Mouse (Mus musculus): Measurements from ENCODE around the gene Ano1. TPM values are rescaled to one million over a fixed set of nuclear protein-coding genes. Genes with fewer than 3 reads are reported as not detected.

Ano1 gene
- total and polyA plus RNA-seq, 3 experiments, result 0.04 TPM; not detected in 2

DNA sequence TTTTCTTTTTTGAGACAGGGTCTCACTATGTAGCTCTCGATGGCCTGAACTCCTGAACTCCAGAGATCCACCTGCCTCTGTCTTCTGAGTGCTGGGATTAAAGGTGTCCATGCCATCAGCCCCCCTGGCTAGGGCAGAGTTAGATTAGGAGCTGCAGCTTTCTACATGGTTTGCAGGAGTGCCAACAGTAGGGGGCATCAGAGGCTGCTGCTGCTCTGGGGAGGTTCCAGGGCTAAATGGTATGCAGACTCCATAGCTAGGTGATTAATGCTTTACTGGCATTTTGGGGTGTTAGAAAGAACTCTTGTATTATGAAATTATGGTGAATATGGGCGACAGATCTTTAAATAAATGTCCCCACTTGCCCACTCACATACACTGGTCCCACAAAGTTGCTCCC, 164.5 kb downstream of the Ano1 start:
- Histone ChIP-seq H3K9me3 (replicated peaks; ENCODE audit: insufficient read depth, low read length) (no peaks in the 10 kb centered on the region), H3K4me3 (ENCODE audit: control insufficient read depth in 1 of 2, insufficient read depth in 1 of 2, low read depth in 2 of 2, low read length in 2 of 2) (no peak overlapping the region), H3K9ac (ENCODE audit: control insufficient read depth, low read depth, low read length, poor library complexity, severe bottlenecking) (no peak overlapping the region), H3K4me1 (ENCODE audit: control insufficient read depth in 1 of 2, insufficient read depth in 2 of 2, low read length in 2 of 2) (peaks cover 3 to 7% of the 10 kb centered on the region in 2 experiments), H3K36me3 (ENCODE audit: control insufficient read depth in 1 of 2, insufficient read depth in 2 of 2, low read length in 2 of 2) (no peaks in the 10 kb centered on the region; a peak in 1 of 4 replicates), H3K27ac (ENCODE audit: control insufficient read depth, low read depth, low read length) (no peak overlapping the region), H3K79me2 (ENCODE audit: control insufficient read depth, insufficient read depth, low read length, poor library complexity) (no peaks in the 10 kb centered on the region), H3K27me3 (ENCODE audit: control insufficient read depth in 1 of 2, insufficient read depth in 2 of 2, low read length in 2 of 2) (no peaks in the 10 kb centered on the region)
- DNase-seq (ENCODE audit: low read depth, low spot score), result peak; percentile 36
- TF ChIP-seq RAD21 (IDR thresholded peaks at IDR 0.05; ENCODE audit: low read depth, low read length) (peak; percentile 54), EP300 (IDR thresholded peaks at IDR 0.05; ENCODE audit: low read depth in 1 of 2, low read length in 2 of 2) (no peak), USF2 (IDR thresholded peaks at IDR 0.05; ENCODE audit: borderline replicate concordance in 1 of 2, insufficient read depth in 1 of 2, low read depth in 1 of 2, low read length in 2 of 2) (no peak), RCOR1 (IDR thresholded peaks at IDR 0.05; ENCODE audit: low read depth, low read length) (no peak), ZMIZ1 (IDR thresholded peaks at IDR 0.05; ENCODE audit: low read depth, low read length) (no peak), CTCF (IDR thresholded peaks at IDR 0.05 in 2 of 3, conservative IDR thresholded peaks at IDR 0.05 in 1 of 3; ENCODE audit: control insufficient read depth in 1 of 3, insufficient read depth in 1 of 3, low read depth in 2 of 3, low read length in 3 of 3, poor library complexity in 1 of 3, severe bottlenecking in 1 of 3) (peak; percentile 38 to 60 (median 57)), ZC3H11A (IDR thresholded peaks at IDR 0.05; ENCODE audit: low read depth, low read length) (peak; percentile 37), TCF12 (IDR thresholded peaks at IDR 0.05; ENCODE audit: low read depth, low read length) (no peak), SMC3 (IDR thresholded peaks at IDR 0.05; ENCODE audit: low read depth, low read length) (peak; percentile 60)

DNA sequence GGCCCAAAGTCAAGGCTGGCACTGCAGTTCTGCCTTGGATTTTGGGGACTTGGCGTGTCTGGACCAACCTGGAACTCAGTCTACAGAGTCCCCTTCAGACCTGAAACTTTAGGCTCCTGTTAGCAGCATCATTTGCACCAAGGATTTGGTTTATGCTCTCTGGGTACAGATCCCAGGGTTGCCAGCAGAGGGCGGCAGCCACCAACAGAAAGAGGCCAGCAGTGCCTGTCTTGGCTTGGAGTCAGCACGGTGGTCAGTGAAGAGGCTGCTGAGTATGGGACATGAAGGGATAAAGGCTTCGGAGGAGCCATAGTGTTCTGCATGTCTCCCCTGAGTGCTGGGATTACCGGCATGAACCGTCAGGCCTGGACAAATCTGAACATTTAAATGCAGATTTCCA, 166.1 kb downstream of the Ano1 start:
- no peak for DNase-seq (ENCODE audit: low read depth, low spot score)
- TF ChIP-seq MEF2A (IDR thresholded peaks at IDR 0.05; ENCODE audit: extremely low read depth, insufficient replicate concordance, low read depth, low read length, poor library complexity, severe bottlenecking) (no peak), BHLHE40 (IDR thresholded peaks at IDR 0.05; ENCODE audit: borderline replicate concordance, low read depth, low read length) (no peak), USF1 (IDR thresholded peaks at IDR 0.05; ENCODE audit: low read depth, low read length) (no peak), ZMIZ1 (IDR thresholded peaks at IDR 0.05; ENCODE audit: low read depth, low read length) (no peak), MAFK (IDR thresholded peaks at IDR 0.05; ENCODE audit: borderline replicate concordance, low read depth, low read length) (no peak), KAT2A (conservative IDR thresholded peaks at IDR 0.05; ENCODE audit: low read depth, low read length) (no peak)
- Histone ChIP-seq H3K27me3 (ENCODE audit: control insufficient read depth in 1 of 2, insufficient read depth in 2 of 2, low read length in 2 of 2) (no peaks in the 10 kb centered on the region), H3K27ac (ENCODE audit: control insufficient read depth, low read depth, low read length) (no peak overlapping the region), H3K9ac (ENCODE audit: control insufficient read depth, low read depth, low read length, poor library complexity, severe bottlenecking) (no peak overlapping the region), H3K4me1 (ENCODE audit: control insufficient read depth in 1 of 2, insufficient read depth in 2 of 2, low read length in 2 of 2) (peaks cover 3 to 15% of the 10 kb centered on the region in 2 experiments), H3K4me3 (ENCODE audit: control insufficient read depth in 1 of 2, insufficient read depth in 1 of 2, low read depth in 2 of 2, low read length in 2 of 2) (no peak overlapping the region), H3K9me3 (replicated peaks; ENCODE audit: insufficient read depth, low read length) (no peaks in the 10 kb centered on the region), H3K79me2 (ENCODE audit: control insufficient read depth, insufficient read depth, low read length, poor library complexity) (peaks cover 7% of the 10 kb centered on the region), H3K36me3 (ENCODE audit: control insufficient read depth in 1 of 2, insufficient read depth in 2 of 2, low read length in 2 of 2) (peaks cover 0 to 4% of the 10 kb centered on the region in 2 experiments; a peak in 2 of 4 replicates)
